Mouse (Mus musculus) hindbrain, postnatal 0 days (tissue): ENCODE data around the gene Llgl2. TPM values are rescaled to one million over a fixed set of nuclear protein-coding genes. Genes with fewer than 3 reads are reported as not detected.

Source experiments
- ATAC-seq: fragments of 200-750 bp; cut with Nextera tagmentation; 2 replicates; pipeline ENCODE4 v1.8.0; 2017; ENCODE audit warnings: mild to moderate bottlenecking, moderate TSS enrichment, moderate library complexity
- DNase-seq: peaks from one replicate; pipeline ENCODE4 v3.0.0-alpha.2; 2015; ENCODE audit warnings: low spot score
- H3K27ac ChIP-seq: fragments of 300-500 bp; sonication (generic); 2 replicates; pipeline ENCODE4 v1.5.1; 2014; ENCODE audit warnings: mild to moderate bottlenecking
- H3K27me3 ChIP-seq: fragments of 300-500 bp; sonication (generic); 2 replicates; pipeline ENCODE4 v1.6.1; 2014; ENCODE audit warnings: low read length, mixed read lengths; ENCODE audit not compliant: insufficient read depth
- H3K36me3 ChIP-seq: fragments of 300-500 bp; sonication (generic); 2 replicates; pipeline ENCODE4 v1.6.1; 2014; ENCODE audit warnings: low read length, mixed read lengths; ENCODE audit not compliant: insufficient read depth
- H3K4me1 ChIP-seq: fragments of 300-500 bp; sonication (generic); 2 replicates; pipeline ENCODE4 v1.6.1; 2014; ENCODE audit warnings: antibody characterized with exemption, low read length, mixed read lengths; ENCODE audit not compliant: insufficient read depth
- H3K4me2 ChIP-seq: fragments of 300-500 bp; sonication (generic); 2 replicates; pipeline ENCODE4 v1.6.1; 2014; ENCODE audit warnings: low read depth, mild to moderate bottlenecking, low read length, moderate library complexity, mixed read lengths
- H3K4me3 ChIP-seq: fragments of 300-500 bp; sonication (generic); 2 replicates; pipeline ENCODE4 v1.5.1; 2014; ENCODE audit warnings: low read length
- H3K9ac ChIP-seq: fragments of 300-500 bp; sonication (generic); replicated peaks from 2 replicates; pipeline ENCODE4 v1.6.1; 2014; ENCODE audit warnings: mild to moderate bottlenecking, low read length, moderate library complexity, mixed read lengths
- H3K9me3 ChIP-seq: fragments of 300-500 bp; sonication (generic); 2 replicates; pipeline ENCODE4 v1.6.1; 2016; ENCODE audit warnings: low read length, mixed read lengths
- CTCF ChIP-seq: IDR thresholded peaks from 2 replicates; pipeline ENCODE4 v1.5.1; 2016; ENCODE audit warnings: antibody characterized with exemption, control low read depth, low read depth
- WGBS: fragments of 180-500 bp; shearing (Covaris S2); extraction: QIAGEN DNeasy Blood & Tissue Kit; methylation state at CpG from one replicate; pipeline ENCODE4 v1.1.7; 2014; 5-methylcytosine and 5-hydroxymethylcytosine counted together
- polyA plus RNA-seq: library from polyadenylated mRNA; unstranded; fragments of >200 nt; fragmentation: Nextera tagmentation; extraction: Ambion mirVana; gene quantifications from 2 replicates; pipeline ENCODE4 v1.2.1, GENCODE M21; 2015
- total RNA-seq: library from RNA; depleted of rRNA; stranded (reverse); fragments of >200 nt; gene quantifications from 2 replicates; pipeline ENCODE4 v1.2.3, GENCODE M21; 2014; rRNA removed

Llgl2 gene
- 1.6 and 2.1 TPM in 2 replicates for total RNA-seq
- polyA plus RNA-seq, result 1.5 and 1.8 TPM in 2 replicates

DNA sequence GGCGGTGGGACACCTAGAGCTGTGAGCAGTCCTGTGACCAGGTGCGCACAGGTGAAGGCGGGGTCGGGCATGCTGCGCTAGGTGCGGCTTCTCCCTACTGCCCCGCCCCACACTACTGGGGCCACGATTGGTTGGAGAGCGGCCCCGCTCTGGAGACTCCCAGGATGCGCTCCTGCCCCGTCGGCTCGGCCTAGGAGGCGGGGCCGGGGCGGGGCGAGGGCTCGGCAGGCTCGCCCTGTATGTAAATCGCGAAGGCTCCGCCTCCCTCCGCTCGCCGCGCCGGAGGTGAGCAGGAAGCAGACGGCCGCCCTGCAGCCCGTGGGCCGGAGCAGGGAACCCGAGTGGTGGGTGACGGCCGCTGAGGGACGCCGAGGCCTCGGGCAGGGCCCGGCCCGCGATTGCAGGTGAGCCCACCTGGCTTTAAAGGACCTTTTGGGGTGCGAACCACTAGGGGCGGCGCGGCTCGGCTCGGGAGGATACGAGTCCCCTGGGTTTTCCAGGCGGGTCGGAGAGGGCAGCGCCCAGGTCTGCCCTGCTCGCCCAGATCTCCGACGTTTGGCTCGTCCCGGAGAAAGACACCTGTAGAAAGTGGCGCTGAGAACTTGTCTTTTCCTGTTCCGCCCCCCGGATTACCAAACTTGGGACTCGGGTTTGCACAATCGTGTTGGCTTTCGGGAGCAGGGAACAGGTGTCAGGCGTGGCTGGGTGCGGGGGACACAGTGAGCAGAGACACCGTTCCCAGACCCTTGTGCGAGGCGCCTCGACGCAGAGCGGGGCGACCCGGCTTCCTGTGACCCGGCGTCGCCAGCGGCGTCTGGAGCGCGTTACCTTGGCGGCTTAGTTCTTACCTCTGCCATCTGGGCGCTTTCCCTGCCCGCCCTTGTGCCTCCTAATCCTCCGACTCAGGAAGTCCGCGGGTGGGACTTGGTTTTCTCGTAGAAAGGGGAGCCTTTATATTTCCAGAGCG lies at the start of gene Llgl2:
TSS of gene Llgl2 (plus strand) at position 276 of the 967 bp plus-strand sequence.
- H3K27me3 ChIP-seq, result peaks cover 16% of the 10 kb centered on the region
- peak within 1 kb of the TSS; percentile 92 for H3K4me2 ChIP-seq
- H3K27ac ChIP-seq, result no peak within 1 kb of the TSS
- 0 out of 2 replicates have a peak, but pooled peaks cover 4% of the 10 kb centered on the region for H3K4me1 ChIP-seq
- DNase-seq (peak; percentile 76), ATAC-seq (peak; percentile 78)
- H3K9me3 ChIP-seq, result no peaks in the 10 kb centered on the region
- peaks cover 7% of the 10 kb centered on the region for H3K36me3 ChIP-seq
- under 1% methylated on average over 80 of the region's 87 CpGs for WGBS
- H3K9ac ChIP-seq, result peak within 1 kb of the TSS; percentile 47
- TF ChIP-seq CTCF, result no peak
- H3K4me3 ChIP-seq, result peak within 1 kb of the TSS; percentile 56

DNA sequence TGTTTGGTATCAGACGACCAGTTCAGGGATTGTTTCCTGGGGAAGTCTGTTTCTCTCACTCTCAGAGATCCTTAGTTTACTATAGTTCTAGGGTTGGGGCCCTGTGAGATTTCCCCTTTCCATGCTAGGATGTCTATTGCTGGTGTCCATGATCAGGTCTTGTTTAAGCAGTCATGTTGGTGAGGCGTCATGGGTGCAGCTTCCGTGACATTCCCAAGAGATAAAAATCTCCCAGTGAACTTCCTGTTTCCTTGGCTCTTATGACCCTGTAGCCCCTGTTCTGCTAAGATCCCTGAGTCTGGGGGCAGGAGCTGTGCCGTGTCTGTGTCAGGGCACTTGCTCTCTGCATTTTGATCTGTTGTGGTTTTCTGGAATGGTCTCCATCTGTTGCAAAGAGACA lies 49.2 kb upstream of the Llgl2 start:
- Histone ChIP-seq H3K4me3 (no peak overlapping the region), H3K27me3 (no peaks in the 10 kb centered on the region), H3K36me3 (no peaks in the 10 kb centered on the region), H3K27ac (no peak overlapping the region), H3K4me2 (no peak overlapping the region), H3K9me3 (no peaks in the 10 kb centered on the region), H3K9ac (no peak overlapping the region), H3K4me1 (peaks cover 15% of the 10 kb centered on the region)
- ATAC-seq (no peak), DNase-seq (no peak)
- no peak for TF ChIP-seq CTCF
- 74% methylated on average over 4 of the region's 4 CpGs for WGBS

DNA sequence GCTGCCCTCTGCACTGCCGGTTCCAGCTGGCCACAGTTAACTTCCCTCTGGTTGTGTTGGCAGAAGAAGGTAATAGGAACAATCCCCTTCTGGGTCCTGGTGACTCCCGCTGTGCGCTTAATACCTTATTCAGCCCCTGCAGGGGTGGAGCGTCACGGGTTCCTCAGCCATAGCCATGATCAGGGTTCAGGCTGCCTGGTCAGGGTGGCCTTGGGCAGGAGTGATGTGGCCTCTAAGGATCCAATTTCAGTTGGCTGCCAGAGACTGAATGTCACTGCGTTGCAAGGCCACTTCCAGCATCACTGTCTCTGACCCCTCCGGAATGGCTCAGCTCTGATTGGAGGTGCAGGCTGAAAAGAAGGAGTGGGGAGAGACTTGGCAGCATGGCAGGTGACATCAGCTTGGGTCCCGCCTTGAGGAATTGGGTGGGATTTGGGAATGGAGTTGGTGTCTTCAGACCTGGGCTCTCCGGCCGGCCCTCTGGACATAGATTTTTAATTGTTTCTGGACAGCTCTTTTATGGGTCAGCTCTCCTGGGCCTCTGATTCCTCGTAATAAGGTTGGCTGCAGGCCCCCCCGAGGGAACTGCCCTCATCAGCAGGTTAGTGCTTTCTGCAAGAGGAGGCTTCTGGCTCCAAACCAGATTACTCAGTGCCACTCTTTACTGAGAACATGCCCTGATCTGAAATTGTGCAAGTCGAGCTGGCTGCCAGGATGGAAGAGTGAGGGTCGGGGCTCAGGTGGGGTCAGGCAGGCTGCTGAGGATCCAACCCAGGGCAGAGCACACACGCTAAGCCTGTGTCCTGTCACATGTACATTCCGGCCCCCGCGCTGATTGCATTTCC lies 47.8 kb upstream of the Llgl2 start:
- 41% methylated on average over 18 of the region's 18 CpGs for WGBS
- Histone ChIP-seq H3K36me3 (no peaks in the 10 kb centered on the region), H3K4me2 (peak overlapping the region; percentile 21), H3K9ac (no peak overlapping the region; the same call in 1 of the 2 replicates), H3K9me3 (no peaks in the 10 kb centered on the region), H3K27ac (0 out of 2 replicates have a peak overlapping the region, but pooled peaks have one; percentile 0), H3K4me3 (no peak overlapping the region), H3K4me1 (peaks cover 26% of the 10 kb centered on the region), H3K27me3 (no peaks in the 10 kb centered on the region)
- DNase-seq, result peak; percentile 54
- ATAC-seq, result no peak
- no peak for TF ChIP-seq CTCF

DNA sequence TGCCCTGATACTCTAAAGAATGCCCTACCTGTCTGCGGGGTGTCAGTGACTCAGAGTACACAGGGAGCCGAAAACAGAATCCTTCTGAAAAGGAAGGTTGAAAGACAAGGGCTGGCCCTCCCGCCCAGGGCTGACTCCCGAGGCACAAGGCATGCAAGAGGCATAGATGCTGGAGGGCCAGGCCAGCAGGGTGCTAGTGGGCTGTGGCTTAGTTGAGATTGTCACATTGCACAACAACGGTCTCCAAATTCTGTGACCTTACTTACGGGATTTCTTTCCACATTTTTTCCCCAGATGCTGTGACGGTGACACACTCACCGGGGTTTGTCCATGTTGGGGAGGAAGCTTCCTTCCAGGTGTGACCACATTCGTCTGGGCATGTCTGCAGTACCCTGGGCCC lies 46.9 kb upstream of the Llgl2 start:
- no peak for ATAC-seq
- Histone ChIP-seq H3K4me2 (no peak overlapping the region), H3K36me3 (no peaks in the 10 kb centered on the region), H3K9me3 (no peaks in the 10 kb centered on the region), H3K4me3 (no peak overlapping the region), H3K27me3 (no peaks in the 10 kb centered on the region), H3K27ac (0 out of 2 replicates have a peak overlapping the region, but pooled peaks have one; percentile 0), H3K4me1 (peaks cover 29% of the 10 kb centered on the region), H3K9ac (no peak overlapping the region)
- no peak for TF ChIP-seq CTCF
- DNase-seq, result no peak
- 54% methylated on average over 9 of the region's 9 CpGs for WGBS

DNA sequence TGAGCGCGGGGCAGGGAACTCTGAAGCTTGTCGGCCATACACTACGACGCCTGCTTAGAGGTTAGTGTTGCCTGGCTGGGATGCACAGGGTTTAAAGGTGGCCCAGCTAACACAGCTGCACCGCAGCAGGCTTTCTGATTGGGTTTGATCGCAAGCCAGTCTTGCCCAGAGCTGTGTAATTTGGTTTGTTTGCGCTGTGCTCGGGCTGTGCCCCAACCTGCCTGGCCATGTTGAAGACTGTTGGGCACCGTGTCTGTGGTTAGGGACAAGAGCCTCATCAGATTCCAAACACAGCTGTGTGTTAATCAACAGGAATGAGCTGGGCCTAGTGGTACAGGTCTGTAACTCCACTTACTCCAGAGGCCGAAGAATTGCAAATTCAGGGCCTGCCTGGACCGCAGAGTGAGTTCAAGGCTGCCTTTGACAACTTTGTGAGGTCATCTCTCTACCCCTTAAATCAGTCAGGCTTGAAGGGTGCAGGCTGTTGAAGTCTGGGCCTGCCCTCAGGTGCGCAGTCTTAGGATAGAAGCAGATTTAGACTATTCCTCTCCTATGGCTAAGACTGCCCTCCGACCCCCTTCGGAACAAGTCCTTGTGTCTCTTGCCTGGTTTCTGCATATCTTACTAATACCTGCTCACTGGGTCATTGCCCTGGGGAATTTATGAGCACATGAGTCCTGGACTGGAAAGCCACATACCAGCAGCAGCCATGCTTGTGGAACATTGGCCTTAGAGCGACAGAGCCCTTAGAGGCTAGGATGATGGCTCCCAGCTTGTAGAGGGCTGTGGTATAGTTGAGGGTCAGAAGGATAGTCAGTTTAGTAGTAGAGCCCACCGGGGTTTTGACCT lies 46.1 kb upstream of the Llgl2 start:
- Histone ChIP-seq H3K27me3 (no peaks in the 10 kb centered on the region), H3K9ac (no peak overlapping the region), H3K27ac (no peak overlapping the region), H3K9me3 (no peaks in the 10 kb centered on the region), H3K4me2 (no peak overlapping the region), H3K4me1 (peaks cover 29% of the 10 kb centered on the region), H3K36me3 (no peaks in the 10 kb centered on the region), H3K4me3 (no peak overlapping the region)
- DNase-seq, result no peak
- 78% methylated on average over 17 of the region's 17 CpGs for WGBS
- no peak for ATAC-seq
- TF ChIP-seq CTCF, result no peak
